Mouse (Mus musculus) E14TG2a.4 (cell line): ENCODE results near the gene Srgap2.

Experiments used
- CTCF ChIP-seq: conservative IDR thresholded peaks from 2 replicates; pipeline ENCODE4 v1.5.1; 2014; ENCODE audit warnings: low read length
- POU5F1 ChIP-seq: IDR thresholded peaks from 2 replicates; pipeline ENCODE4 v1.6.1; 2014; ENCODE audit warnings: low read length, borderline replicate concordance

DNA sequence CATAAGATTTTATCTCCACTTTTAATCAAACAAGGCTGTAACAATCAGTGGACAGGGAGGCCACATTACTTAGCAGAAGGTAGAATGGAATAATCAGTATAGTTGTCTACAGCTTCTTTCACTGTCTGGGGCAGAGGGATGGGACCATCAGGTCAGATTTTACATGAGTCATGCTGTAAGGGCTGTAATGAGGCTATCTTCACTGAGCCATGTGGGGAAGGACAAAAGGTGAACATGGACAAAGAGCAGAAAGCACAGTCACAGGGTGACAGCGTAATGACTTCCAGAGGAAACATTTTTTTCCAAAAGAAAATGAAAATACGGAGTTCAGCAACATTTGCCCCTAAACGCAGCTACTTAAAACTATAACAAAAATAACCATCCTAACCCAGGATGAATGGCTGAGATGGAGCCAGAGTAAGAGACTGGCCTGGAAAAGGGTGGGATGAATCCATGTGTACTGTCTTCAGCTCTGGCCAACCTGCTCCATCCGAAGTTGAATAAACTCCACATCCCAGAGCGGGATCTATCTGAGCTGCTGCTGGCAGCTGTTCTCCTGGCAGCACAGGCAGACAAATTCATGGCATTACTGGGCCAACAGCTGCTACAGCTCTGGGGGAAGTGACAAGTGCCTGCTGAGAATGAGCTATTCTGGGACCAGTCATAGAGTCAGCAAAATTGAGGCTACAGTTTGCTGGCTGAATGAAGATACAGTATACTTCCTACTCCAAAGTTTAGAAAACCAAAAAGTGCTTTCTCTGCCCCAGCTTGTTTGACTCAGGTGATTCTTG is 95.5 kb downstream of the Srgap2 start:
- no peak for TF ChIP-seq CTCF
- TF ChIP-seq POU5F1, result no peak
